Mouse (Mus musculus): ENCODE data around the gene Chrna5.

DNA sequence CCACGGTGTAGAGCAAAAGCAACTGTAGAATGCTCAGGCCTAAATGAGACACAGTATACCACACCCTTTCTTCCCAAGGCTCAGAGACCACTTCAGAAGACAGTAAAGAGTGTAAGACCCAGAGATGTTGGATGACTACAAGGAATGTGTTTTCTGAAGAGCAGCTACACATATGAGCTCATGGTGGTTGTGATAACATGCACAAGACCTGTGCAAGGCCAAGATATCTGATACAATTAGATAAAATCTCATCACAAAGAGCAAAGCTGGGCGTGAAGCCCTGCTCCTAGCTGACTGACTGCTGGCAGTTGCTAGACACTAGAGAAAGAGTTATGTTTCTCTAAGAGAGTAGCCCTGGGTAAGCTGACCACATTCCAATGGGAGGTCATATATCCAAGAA is 29.0 kb downstream of the Chrna5 start:
- TF ChIP-seq CTCF (IDR thresholded peaks at IDR 0.05; ENCODE audit: borderline replicate concordance, control insufficient read depth, extremely low read depth, insufficient read depth, low read length, poor library complexity) = no peak
- TF ChIP-seq POLR2A (IDR thresholded peaks at IDR 0.05; ENCODE audit: control insufficient read depth, extremely low read depth, insufficient read depth, low read length, poor library complexity) = no peak
